ENCODE assay signal across 8 mouse cellular contexts in genomic region chr2:30807648-30808295, GRCm38 (mm10). TPM values are rescaled to one million over a fixed set of nuclear protein-coding genes. Genes with fewer than 3 reads are reported as not detected.
DNase-seq lines count a peak whose midpoint lies in the region; ATAC-seq and TF ChIP-seq lines count a peak whose summit lies in the region.

Gene Ntmt1, plus strand, starts transcription at chr2:30807826.

- peak within 1 kb of the TSS; percentile 94 for H3K9ac ChIP-seq in ES-E14 (ENCODE audit: insufficient read depth, low read depth, low read length, poor library complexity, severe bottlenecking)
- peak within 1 kb of the TSS; percentile 86 for H3K9ac ChIP-seq in forebrain, embryonic 15.5 days (replicated peaks)

- ATAC-seq in forebrain, embryonic 15.5 days (replicated peaks), result peak; percentile 97
- ATAC-seq in neutrophil, adult 5-6 weeks (ENCODE audit: extremely low read depth, insufficient number of reproducible peaks, low FRiP score, poor library complexity, severe bottlenecking), result peak; percentile 93

- H3K4me3 ChIP-seq in ES-E14 (ENCODE audit: insufficient read depth in 1 of 2, low read depth in 1 of 2, low read length in 2 of 2, poor library complexity in 1 of 2, severe bottlenecking in 1 of 2), result peak within 1 kb of the TSS; percentile 83 to 87
- peak within 1 kb of the TSS; percentile 80 for H3K4me3 ChIP-seq in forebrain, embryonic 15.5 days
- H3K4me3 ChIP-seq in lung, adult 2 months (replicated peaks; ENCODE audit: extremely low read depth, low read depth, low read length), result peak within 1 kb of the TSS; percentile 84

- peak; percentile 100 for DNase-seq in ES-E14 (ENCODE audit: low read depth, low spot score)
- DNase-seq in cerebellum, adult 11-12 months, result peak; percentile 98
- peak; percentile 100 for DNase-seq in heart, postnatal 25 days (ENCODE audit: low spot score)
- peak; percentile 98 to 99 for DNase-seq in layer of hippocampus, adult 18-20 months (ENCODE audit: low spot score in 2 of 2)
- DNase-seq in lung, adult 2 months, result peak; percentile 99
- DNase-seq in thymus, adult 18-20 months, result peak; percentile 98 to 99

- H3K27ac ChIP-seq in ES-E14 (ENCODE audit: insufficient read depth, low read depth, low read length, poor library complexity, severe bottlenecking), result peak within 1 kb of the TSS; percentile 70
- H3K27ac ChIP-seq in forebrain, embryonic 15.5 days (replicated peaks), result peak within 1 kb of the TSS; percentile 81

- H3K27me3 ChIP-seq in forebrain, embryonic 15.5 days, result no peaks in the 10 kb centered on the region

- peaks cover 8 to 17% of the 10 kb centered on the region in 2 experiments; a peak in 3 of 4 replicates for H3K4me1 ChIP-seq in ES-E14 (ENCODE audit: control insufficient read depth in 2 of 2, insufficient read depth in 2 of 2, low read length in 2 of 2, poor library complexity in 1 of 2)
- H3K4me1 ChIP-seq in forebrain, embryonic 15.5 days, result peaks cover 33% of the 10 kb centered on the region
- H3K4me1 ChIP-seq in lung, adult 2 months (ENCODE audit: control insufficient read depth, insufficient read depth, low read length), result peaks cover 6% of the 10 kb centered on the region

- no peaks in the 10 kb centered on the region for H3K9me3 ChIP-seq in ES-E14 (ENCODE audit: control insufficient read depth, insufficient read depth, low read depth, low read length)
- no peaks in the 10 kb centered on the region for H3K9me3 ChIP-seq in forebrain, embryonic 15.5 days

- WGBS in forebrain, embryonic 15.5 days, result 0% methylated on average over 43 of the region's 44 CpGs
- WGBS in lung, adult 2 months, result under 1% methylated on average over 44 of the region's 44 CpGs

- in situ Hi-C loops in ES-E14 (cut with MboI; ENCODE audit: low sequenced_read_pairs in 2 of 2, unreplicated experiment in 2 of 2), result no loop called here

- peak within 1 kb of the TSS; percentile 73 for H3K4me2 ChIP-seq in forebrain, embryonic 15.5 days (replicated peaks)

- TF ChIP-seq POLR2A in lung, adult 2 months (IDR thresholded peaks at IDR 0.05; ENCODE audit: borderline replicate concordance, extremely low read depth, low read depth, low read length), result peak; percentile 96

- peaks cover 15% of the 10 kb centered on the region for H3K36me3 ChIP-seq in ES-E14 (ENCODE audit: control insufficient read depth, insufficient read depth, low read length, poor library complexity, severe bottlenecking)
- H3K36me3 ChIP-seq in forebrain, embryonic 15.5 days, result 0 out of 2 replicates have a peak, but pooled peaks cover 5% of the 10 kb centered on the region

- intact Hi-C loops in heart, postnatal 25 days (cut with DNase I), result no loop called here

- no peak for TF ChIP-seq CTCF in lung, adult 2 months (IDR thresholded peaks at IDR 0.05; ENCODE audit: insufficient read depth, low read length)

TF ChIP-seq in ES-E14, 5 proteins besides CTCF, POLR2A, EP300 and RAD21:
- peak; percentile 72 for TF ChIP-seq CHD2 (IDR thresholded peaks at IDR 0.05; ENCODE audit: low read depth, low read length)
- no peak for TF ChIP-seq HCFC1 (IDR thresholded peaks at IDR 0.05; ENCODE audit: borderline replicate concordance, insufficient read depth, low read length)

RNA-seq across cellular contexts. Expression of gene Ntmt1, which starts in this region (rescaled TPM):
- 47.3 and 55.2 TPM in 2 replicates for total RNA-seq in ES-E14 (2012; rRNA removed)
- polyA plus RNA-seq in forebrain, embryonic 15.5 days (2015; fragmentation: Nextera tagmentation; extraction: Ambion mirVana), result 117 and 131 TPM in 2 replicates
- 10 to 100 TPM; 30.6 to 31.1 TPM for total RNA-seq in heart, postnatal 25 days (2021)
- 10 to 100 TPM; 32.1 to 32.5 TPM for total RNA-seq in layer of hippocampus, adult 18-20 months (2021)
- 20.2 and 23.4 TPM in 2 replicates for polyA plus RNA-seq in lung, adult 2 months (2012; rRNA removed)
- 13.3 and 15.0 TPM in 2 replicates for total RNA-seq in neutrophil, adult 5-6 weeks (2017)

Comparison
In these comparisons a context has a peak if more than half of its experiments do, and no peak if none do; other contexts are left out.
1. Peak in every context shown above with its lines: DNase-seq, ATAC-seq, H3K4me3 ChIP-seq and H3K27ac ChIP-seq.